ENCODE assay signal across 17 mouse cellular contexts in genomic region chr2:168799326-168799725, GRCm38 (mm10). TPM values are rescaled to one million over a fixed set of nuclear protein-coding genes. Genes with fewer than 3 reads are reported as not detected.
"Had no signal": no experiment of that assay in that cellular context is flagged by ENCODE, and none has a peak within 500 bp of the region (broad histone marks: within the 10 kb centered on the region; RNA-seq: fewer than 3 reads in every experiment).

No protein-coding gene starts in this region.

- DNase-seq: liver, embryonic 13.5 days; lung, embryonic 14.5 days; right cerebral cortex, adult 18-20 months; right cerebral cortex, postnatal 14 days; right cerebral cortex, postnatal 4 days; thymus, adult 2 months; thymus, postnatal 14 days had no signal

- H3K9ac ChIP-seq: intestine, embryonic 15.5 days; liver, embryonic 13.5 days; lung, embryonic 14.5 days; midbrain, embryonic 12.5 days; midbrain, embryonic 15.5 days; neural tube, embryonic 12.5 days; neural tube, embryonic 15.5 days had no signal

- H3K36me3 ChIP-seq: intestine, embryonic 15.5 days; liver, embryonic 13.5 days; midbrain, embryonic 12.5 days; midbrain, embryonic 15.5 days; neural tube, embryonic 12.5 days; neural tube, embryonic 15.5 days had no signal

- H3K4me3 ChIP-seq: intestine, embryonic 15.5 days; liver, embryonic 13.5 days; midbrain, embryonic 12.5 days; midbrain, embryonic 15.5 days; neural tube, embryonic 12.5 days; neural tube, embryonic 15.5 days had no signal

- H3K9me3 ChIP-seq: intestine, embryonic 15.5 days; liver, embryonic 13.5 days; midbrain, embryonic 12.5 days; midbrain, embryonic 15.5 days; neural tube, embryonic 12.5 days; neural tube, embryonic 15.5 days had no signal

- H3K27me3 ChIP-seq: intestine, embryonic 15.5 days; liver, embryonic 13.5 days; midbrain, embryonic 15.5 days; neural tube, embryonic 12.5 days; neural tube, embryonic 15.5 days had no signal

- H3K4me1 ChIP-seq: intestine, embryonic 15.5 days; liver, embryonic 13.5 days; midbrain, embryonic 12.5 days; midbrain, embryonic 15.5 days had no signal

- ATAC-seq: hindbrain, embryonic 16.5 days; intestine, embryonic 15.5 days; lung, postnatal 0 days; midbrain, embryonic 15.5 days had no signal

- H3K4me2 ChIP-seq: intestine, embryonic 15.5 days; liver, embryonic 13.5 days; lung, embryonic 14.5 days; midbrain, embryonic 12.5 days; midbrain, embryonic 15.5 days; neural tube, embryonic 12.5 days; neural tube, embryonic 15.5 days had no signal

- H3K27ac ChIP-seq: intestine, embryonic 15.5 days; liver, embryonic 13.5 days; macrophage; midbrain, embryonic 12.5 days; midbrain, embryonic 15.5 days; neural tube, embryonic 12.5 days; neural tube, embryonic 15.5 days; stomach, postnatal 0 days had no signal

RNA-seq across cellular contexts. Expression of gene Sall4, which starts 31.6 kb away (rescaled TPM):
- total RNA-seq: megakaryocyte, adult 5-6 weeks had no signal
- polyA plus RNA-seq: lung, postnatal 0 days; macrophage had no signal
